In genomic region chrX:165191170-165191569, GRCm38 (mm10) we compare ENCODE assay signal across 19 mouse cellular contexts.
DNase-seq lines count a peak whose midpoint lies in the region; TF ChIP-seq lines count a peak whose summit lies in the region.
"Had no signal": no experiment of that assay in that cellular context is flagged by ENCODE, and none has a peak within 500 bp of the region (broad histone marks: within the 10 kb centered on the region; RNA-seq: fewer than 3 reads in every experiment).

No protein-coding gene starts in this region.

- no peak overlapping the region for H3K4me3 ChIP-seq in heart, adult 2 months
- H3K4me3 ChIP-seq: embryonic facial prominence, embryonic 13.5 days; hindbrain, embryonic 13.5 days; liver, embryonic 15.5 days had no signal

- H3K4me1 ChIP-seq in heart, adult 2 months (ENCODE audit: control insufficient read depth, insufficient read depth, low read length) = no peaks in the 10 kb centered on the region
- H3K4me1 ChIP-seq: embryonic facial prominence, embryonic 13.5 days; hindbrain, embryonic 13.5 days; liver, embryonic 15.5 days had no signal

- no peaks in the 10 kb centered on the region for H3K27me3 ChIP-seq in heart, adult 2 months (ENCODE audit: control insufficient read depth, insufficient read depth, low read length)
- H3K27me3 ChIP-seq: embryonic facial prominence, embryonic 13.5 days; hindbrain, embryonic 13.5 days; liver, embryonic 15.5 days had no signal

- no peaks in the 10 kb centered on the region for H3K79me2 ChIP-seq in heart, adult 2 months (replicated peaks; ENCODE audit: control insufficient read depth, insufficient read depth, low read length)

- no peak overlapping the region for H3K9ac ChIP-seq in heart, adult 2 months (ENCODE audit: low read depth, low read length)
- H3K9ac ChIP-seq: embryonic facial prominence, embryonic 13.5 days; hindbrain, embryonic 13.5 days; liver, embryonic 15.5 days had no signal

- no peaks in the 10 kb centered on the region for H3K36me3 ChIP-seq in heart, adult 2 months (ENCODE audit: control insufficient read depth, insufficient read depth, low read length)
- H3K36me3 ChIP-seq: embryonic facial prominence, embryonic 13.5 days; hindbrain, embryonic 13.5 days; liver, embryonic 15.5 days had no signal

- intact Hi-C loops in heart, adult 2 months (cut with DNase I) = loop anchor here (5.0 kb wide), 1 partner anchor 971 kb away; no protein-coding TSS in a partner anchor
- intact Hi-C loops in heart, postnatal 14 days (cut with DNase I) = no loop called here

- no peak for TF ChIP-seq EP300 in heart, adult 2 months (IDR thresholded peaks at IDR 0.05; ENCODE audit: insufficient read depth, low read depth, low read length)

- no peak for DNase-seq in heart, adult 2 months
- no peak for DNase-seq in heart, postnatal 14 days
- DNase-seq in urinary bladder, postnatal 14 days (ENCODE audit: low spot score) = peak; percentile 32
- DNase-seq in urinary bladder, postnatal 4 days (ENCODE audit: low spot score in 2 of 2) = no peak
- DNase-seq in lung, postnatal 14 days = peak; percentile 1
- DNase-seq in yolk sac, embryonic 10.5 days (ENCODE audit: low spot score) = no peak
- no peak for DNase-seq in natural killer cell, adult 2 months (ENCODE audit: low spot score in 2 of 2)
- no peak for DNase-seq in cerebellum, adult 9-10 months
- DNase-seq: adrenal gland, adult 8-10 months; gastrocnemius, postnatal 10 days; heart, postnatal 10 days; kidney, adult 11 months; midbrain, embryonic 14.5 days; retina, postnatal 1 day; thymus, postnatal 25 days had no signal

- H3K27ac ChIP-seq in heart, adult 2 months = no peak overlapping the region
- H3K27ac ChIP-seq: embryonic facial prominence, embryonic 13.5 days; hindbrain, embryonic 13.5 days; kidney, postnatal 0 days; liver, embryonic 15.5 days had no signal

- 23% methylated on average over 1 of the region's 1 CpGs for WGBS in heart, adult 2 months

- TF ChIP-seq POLR2A in heart, adult 2 months (IDR thresholded peaks at IDR 0.05; ENCODE audit: insufficient read depth, low read depth, low read length) = no peak

- peak; percentile 13; the same call in 1 of the 2 replicates for TF ChIP-seq CTCF in heart, adult 2 months (IDR thresholded peaks at IDR 0.05)

Comparison
In these comparisons a context has a peak if more than half of its experiments do, and no peak if none do; other contexts are left out.
1. DNase-seq: peak in urinary bladder, postnatal 14 days (single experiment) and lung, postnatal 14 days (single experiment); none in heart, adult 2 months (0 of 2), heart, postnatal 14 days (0 of 2), urinary bladder, postnatal 4 days (0 of 2), yolk sac, embryonic 10.5 days (single experiment), natural killer cell, adult 2 months (0 of 2) and cerebellum, adult 9-10 months (single experiment).